In the genomic region with DNA sequence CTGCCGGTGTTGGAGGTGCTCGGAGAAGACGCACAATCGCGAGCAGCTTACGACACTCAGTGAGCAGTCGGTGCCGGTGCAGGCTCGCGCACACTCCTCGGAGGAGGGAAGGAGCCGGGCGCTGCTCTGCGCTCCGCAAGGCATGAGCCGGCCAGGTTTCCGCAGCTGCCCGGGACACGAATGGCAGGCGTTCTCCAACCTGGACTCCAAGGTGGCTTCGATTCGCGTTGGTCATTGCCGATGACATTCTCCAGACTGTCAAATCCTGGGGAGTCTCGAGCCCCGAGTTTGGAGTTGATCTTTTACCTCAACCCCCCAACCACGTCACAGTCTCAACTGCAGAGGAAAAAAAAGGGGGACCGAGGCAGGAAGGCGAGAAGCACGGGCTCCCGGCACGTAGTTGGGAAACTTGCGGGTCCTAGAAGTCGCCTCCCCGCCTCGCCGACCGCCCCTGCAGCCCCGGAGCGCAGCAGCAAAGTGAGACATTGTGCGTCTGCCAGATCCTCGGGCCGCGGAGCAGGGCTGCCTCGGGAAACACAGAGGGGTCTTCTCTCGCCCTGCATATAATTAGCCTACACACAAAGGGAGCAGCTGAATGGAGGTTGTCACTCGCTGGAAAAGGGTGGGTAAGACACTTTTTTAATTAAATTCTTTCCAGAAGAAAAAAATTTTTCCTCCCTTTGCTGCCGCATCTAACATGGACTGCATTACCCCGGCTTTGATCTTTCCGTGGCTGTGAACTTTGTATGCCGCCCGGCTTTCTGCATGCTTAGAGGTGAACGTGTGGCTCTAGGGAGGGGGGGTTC, we compare ENCODE assay signal across 9 mouse cellular contexts. TPM values are rescaled to one million over a fixed set of nuclear protein-coding genes. Genes with fewer than 3 reads are reported as not detected.
DNase-seq lines count a peak whose midpoint lies in the region; ATAC-seq lines count a peak whose summit lies in the region.
"Had no signal": no experiment of that assay in that cellular context is flagged by ENCODE, and none has a peak within 500 bp of the region (broad histone marks: within the 10 kb centered on the region; RNA-seq: fewer than 3 reads in every experiment).

A gene (plus strand): TSS at position 89 of the 806 bp plus-strand sequence.

- peak within 1 kb of the TSS; percentile 89 for H3K4me2 ChIP-seq in heart, embryonic 16.5 days (ENCODE audit: low read depth, low read length)
- peak within 1 kb of the TSS; percentile 25; the same call in 1 of the 2 replicates for H3K4me2 ChIP-seq in liver, embryonic 15.5 days

- DNase-seq in ovary, postnatal 10 days (ENCODE audit: low spot score): peak; percentile 20
- DNase-seq in ovary, adult 18-20 months (ENCODE audit: low spot score): no peak
- DNase-seq in embryo, embryonic 10.5 days (ENCODE audit: low spot score): peak; percentile 80
- peak; percentile 81 to 89 for DNase-seq in layer of hippocampus, adult 18-20 months (ENCODE audit: low spot score in 2 of 2)
- peak; percentile 85 for DNase-seq in right cerebral cortex, postnatal 25 days
- DNase-seq in thymus, postnatal 25 days: no peak

- H3K27ac ChIP-seq in heart, embryonic 16.5 days (ENCODE audit: low read length): no peak within 1 kb of the TSS
- H3K27ac ChIP-seq in liver, embryonic 15.5 days (replicated peaks): no peak within 1 kb of the TSS

- under 1% methylated on average over 53 of the region's 53 CpGs for WGBS in heart, embryonic 16.5 days
- WGBS in liver, embryonic 15.5 days (ENCODE audit: insufficient replicate concordance): 2% methylated on average over 53 of the region's 53 CpGs

- no peak for ATAC-seq in heart, embryonic 16.5 days (replicated peaks; ENCODE audit: extremely low read depth, insufficient read depth, low FRiP score)
- ATAC-seq in liver, embryonic 15.5 days (ENCODE audit: insufficient read depth): no peak

- H3K4me3 ChIP-seq in heart, embryonic 16.5 days (ENCODE audit: low read length): peak within 1 kb of the TSS; percentile 51
- no peak within 1 kb of the TSS for H3K4me3 ChIP-seq in liver, embryonic 15.5 days (replicated peaks)
- H3K4me3 ChIP-seq: megakaryocyte, embryonic 14.5 days had no signal

- peaks cover 53% of the 10 kb centered on the region for H3K27me3 ChIP-seq in heart, embryonic 16.5 days (ENCODE audit: control insufficient read depth, insufficient read depth, low read length)
- peaks cover 36% of the 10 kb centered on the region for H3K27me3 ChIP-seq in liver, embryonic 15.5 days

- H3K9me3 ChIP-seq in heart, embryonic 16.5 days (replicated peaks; ENCODE audit: control insufficient read depth, low read length): no peaks in the 10 kb centered on the region
- H3K9me3 ChIP-seq in liver, embryonic 15.5 days (replicated peaks): no peaks in the 10 kb centered on the region

- peaks cover 5% of the 10 kb centered on the region; the same call in 1 of the 2 replicates for H3K4me1 ChIP-seq in heart, embryonic 16.5 days (ENCODE audit: control insufficient read depth, insufficient read depth, low read length)
- H3K4me1 ChIP-seq in liver, embryonic 15.5 days (replicated peaks): no peaks in the 10 kb centered on the region

- H3K36me3 ChIP-seq in heart, embryonic 16.5 days (ENCODE audit: control insufficient read depth, insufficient read depth): no peaks in the 10 kb centered on the region
- no peaks in the 10 kb centered on the region for H3K36me3 ChIP-seq in liver, embryonic 15.5 days (replicated peaks)

- H3K9ac ChIP-seq in heart, embryonic 16.5 days (ENCODE audit: low read length): 0 out of 2 replicates have a peak within 1 kb of the TSS, but pooled peaks have one; percentile 8
- no peak within 1 kb of the TSS for H3K9ac ChIP-seq in liver, embryonic 15.5 days

RNA-seq across cellular contexts. Expression of the gene that starts here (rescaled TPM):
- polyA plus RNA-seq in heart, embryonic 16.5 days (2015; fragmentation: Nextera tagmentation; extraction: Ambion mirVana): 0.81 and 0.94 TPM in 2 replicates
- total RNA-seq in layer of hippocampus, adult 18-20 months (2021): 100 to 1,000 TPM; 114 to 117 TPM
- polyA plus RNA-seq in liver, embryonic 15.5 days (2015; fragmentation: Nextera tagmentation; extraction: Ambion mirVana): 0.07 and 0.09 TPM in 2 replicates

Comparison
In these comparisons a context has a peak if more than half of its experiments do, and no peak if none do; other contexts are left out.
1. DNase-seq: peak in ovary, postnatal 10 days (single experiment), embryo, embryonic 10.5 days (single experiment), layer of hippocampus, adult 18-20 months (2 of 2) and right cerebral cortex, postnatal 25 days (single experiment); none in ovary, adult 18-20 months (single experiment) and thymus, postnatal 25 days (single experiment).